8 mouse cellular contexts compared by ENCODE assay signal in genomic region chr4:154961911-154962310, GRCm38 (mm10). TPM values are rescaled to one million over a fixed set of nuclear protein-coding genes. Genes with fewer than 3 reads are reported as not detected.
A peak's percentile ranks its signal among the peaks of the same experiment; 100 is the strongest.
DNase-seq lines count a peak whose midpoint lies in the region; ATAC-seq and TF ChIP-seq lines count a peak whose summit lies in the region.

No protein-coding gene starts in this region.

- H3K4me1 ChIP-seq in lung, embryonic 14.5 days (ENCODE audit: insufficient read depth), result peaks cover 17% of the 10 kb centered on the region
- peaks cover 5% of the 10 kb centered on the region for H3K4me1 ChIP-seq in lung, adult 2 months (ENCODE audit: control insufficient read depth, insufficient read depth, low read length)
- peaks cover 97% of the 10 kb centered on the region for H3K4me1 ChIP-seq in hindbrain, embryonic 10.5 days (replicated peaks)

- 27% methylated on average over 13 of the region's 13 CpGs for WGBS in lung, embryonic 14.5 days
- 46% methylated on average over 13 of the region's 13 CpGs for WGBS in lung, adult 2 months
- WGBS in hindbrain, embryonic 10.5 days, result 7% methylated on average over 13 of the region's 13 CpGs

- no peak overlapping the region for H3K27ac ChIP-seq in lung, embryonic 14.5 days (ENCODE audit: low read depth)
- peak overlapping the region; percentile 97 for H3K27ac ChIP-seq in hindbrain, embryonic 10.5 days

- H3K4me2 ChIP-seq in lung, embryonic 14.5 days, result peak overlapping the region; percentile 68

- TF ChIP-seq CTCF in lung, embryonic 14.5 days (IDR thresholded peaks at IDR 0.05; ENCODE audit: low read depth), result no peak
- no peak for TF ChIP-seq CTCF in lung, adult 2 months (IDR thresholded peaks at IDR 0.05; ENCODE audit: insufficient read depth, low read length)

- peak overlapping the region; percentile 41 for H3K4me3 ChIP-seq in lung, embryonic 14.5 days (ENCODE audit: low read depth, low read length)
- no peak overlapping the region for H3K4me3 ChIP-seq in lung, adult 2 months (replicated peaks; ENCODE audit: extremely low read depth, low read depth, low read length)
- peak overlapping the region; percentile 91 for H3K4me3 ChIP-seq in hindbrain, embryonic 10.5 days

- H3K9me3 ChIP-seq in lung, embryonic 14.5 days (ENCODE audit: low read depth, low read length), result no peaks in the 10 kb centered on the region
- no peaks in the 10 kb centered on the region for H3K9me3 ChIP-seq in hindbrain, embryonic 10.5 days

- no peak for TF ChIP-seq POLR2A in lung, adult 2 months (IDR thresholded peaks at IDR 0.05; ENCODE audit: borderline replicate concordance, extremely low read depth, low read depth, low read length)

- H3K27me3 ChIP-seq in lung, embryonic 14.5 days (ENCODE audit: insufficient read depth, low read length), result peaks cover 62% of the 10 kb centered on the region
- H3K27me3 ChIP-seq in hindbrain, embryonic 10.5 days (ENCODE audit: insufficient read depth, poor library complexity, severe bottlenecking), result peaks cover 65% of the 10 kb centered on the region

- no peak for ATAC-seq in lung, embryonic 14.5 days (ENCODE audit: insufficient read depth)

- H3K9ac ChIP-seq in lung, embryonic 14.5 days, result no peak overlapping the region

- DNase-seq in lung, embryonic 14.5 days, result peak; percentile 28
- no peak for DNase-seq in lung, adult 2 months
- DNase-seq in hindbrain, embryonic 10.5 days (ENCODE audit: low spot score), result no peak
- DNase-seq in lung, postnatal 14 days, result peak; percentile 44
- peak; percentile 91 for DNase-seq in spleen, postnatal 36 days (ENCODE audit: low spot score in 2 of 2)
- no peak for DNase-seq in right cerebral cortex, postnatal 25 days
- DNase-seq in kidney, adult 11 months, result no peak
- DNase-seq in adrenal gland, postnatal 10 days, result no peak

- peaks cover 12% of the 10 kb centered on the region; the same call in 1 of the 2 replicates for H3K36me3 ChIP-seq in lung, embryonic 14.5 days (ENCODE audit: insufficient read depth)
- H3K36me3 ChIP-seq in hindbrain, embryonic 10.5 days, result peaks cover 34% of the 10 kb centered on the region

RNA-seq across cellular contexts. Expression of gene Hes5, which starts 1.2 kb away (rescaled TPM):
- 0.14 and 0.15 TPM in 2 replicates for polyA plus RNA-seq in lung, embryonic 14.5 days (2014; fragmentation: Nextera tagmentation; extraction: Ambion mirVana)
- 0.09 TPM in 1 of 2 replicates, not detected in the other for polyA plus RNA-seq in lung, adult 2 months (2012; rRNA removed)
- 534 and 601 TPM in 2 replicates for polyA plus RNA-seq in hindbrain, embryonic 10.5 days (2016; fragmentation: Nextera tagmentation; extraction: Ambion mirVana)
- under 1 TPM in 1 of 2 experiments, not detected in 1; 0.76 TPM for total RNA-seq in adrenal gland, postnatal 10 days (2021)

RNA-seq across cellular contexts. Expression of gene Pank4, which starts 2.0 kb away (rescaled TPM):
- polyA plus RNA-seq in lung, embryonic 14.5 days (2014; fragmentation: Nextera tagmentation; extraction: Ambion mirVana), result 49.3 and 51.0 TPM in 2 replicates
- polyA plus RNA-seq in lung, adult 2 months (2012; rRNA removed), result 35.0 and 49.1 TPM in 2 replicates
- polyA plus RNA-seq in hindbrain, embryonic 10.5 days (2016; fragmentation: Nextera tagmentation; extraction: Ambion mirVana), result 39.9 and 46.5 TPM in 2 replicates
- 10 to 100 TPM; 23.1 to 35.2 TPM for total RNA-seq in adrenal gland, postnatal 10 days (2021)

RNA-seq across cellular contexts. Expression of gene Tnfrsf14, which starts 33.5 kb away (rescaled TPM):
- 0.78 and 0.85 TPM in 2 replicates for polyA plus RNA-seq in lung, embryonic 14.5 days (2014; fragmentation: Nextera tagmentation; extraction: Ambion mirVana)
- 51.1 and 56.8 TPM in 2 replicates for polyA plus RNA-seq in lung, adult 2 months (2012; rRNA removed)
- 0.43 and 0.87 TPM in 2 replicates for polyA plus RNA-seq in hindbrain, embryonic 10.5 days (2016; fragmentation: Nextera tagmentation; extraction: Ambion mirVana)
- total RNA-seq in adrenal gland, postnatal 10 days (2021), result 10 to 100 TPM in 1 of 2 experiments, 1 to 10 TPM in 1; 8.1 to 12.7 TPM

Comparison
In these comparisons a context has a peak if more than half of its experiments do, and no peak if none do; other contexts are left out.
1. DNase-seq: peak in lung, embryonic 14.5 days (single experiment), lung, postnatal 14 days (single experiment) and spleen, postnatal 36 days (2 of 2); none in lung, adult 2 months (single experiment), hindbrain, embryonic 10.5 days (single experiment), right cerebral cortex, postnatal 25 days (single experiment), kidney, adult 11 months (single experiment) and adrenal gland, postnatal 10 days (single experiment).
2. RNA of gene Tnfrsf14, which starts 33.5 kb away (polyA plus RNA-seq): 51.1 to 56.8 TPM in lung, adult 2 months; 0.78 to 0.85 TPM in lung, embryonic 14.5 days and 0.43 to 0.87 TPM in hindbrain, embryonic 10.5 days; every median in the first group is over 10 times any median in the second.
3. RNA of gene Hes5, which starts 1.2 kb away (polyA plus RNA-seq): 534 to 601 TPM in hindbrain, embryonic 10.5 days; 0.14 to 0.15 TPM in lung, embryonic 14.5 days and 0.09 TPM in lung, adult 2 months; every median in the first group is over 100 times any median in the second.